Mouse (Mus musculus) adrenal gland, adult 2 months (tissue): ENCODE results near the gene Apc2. TPM values are rescaled to one million over a fixed set of nuclear protein-coding genes. Genes with fewer than 3 reads are reported as not detected.

Source experiments
- DNase-seq: peaks from one replicate; pipeline ENCODE4 v3.0.0; 2021
- polyA plus RNA-seq: library from polyadenylated mRNA; depleted of rRNA; stranded (reverse); fragments of >200 nt; gene quantifications from 2 replicates; pipeline ENCODE4 v1.2.3, GENCODE M21; 2012
- total RNA-seq, 2 experiments: library from RNA; stranded (reverse); gene quantifications; 2 replicates each; pipeline ENCODE4 v1.2.3; 2021

The Apc2 gene
- total and polyA plus RNA-seq, 3 experiments, result 0.72 to 3.0 (median 2.5) TPM

- no peak for DNase-seq
These were observed 32.9 kb upstream of the Apc2 start for GRCm38 (mm10) chr10:80262776-80263365.

DNA sequence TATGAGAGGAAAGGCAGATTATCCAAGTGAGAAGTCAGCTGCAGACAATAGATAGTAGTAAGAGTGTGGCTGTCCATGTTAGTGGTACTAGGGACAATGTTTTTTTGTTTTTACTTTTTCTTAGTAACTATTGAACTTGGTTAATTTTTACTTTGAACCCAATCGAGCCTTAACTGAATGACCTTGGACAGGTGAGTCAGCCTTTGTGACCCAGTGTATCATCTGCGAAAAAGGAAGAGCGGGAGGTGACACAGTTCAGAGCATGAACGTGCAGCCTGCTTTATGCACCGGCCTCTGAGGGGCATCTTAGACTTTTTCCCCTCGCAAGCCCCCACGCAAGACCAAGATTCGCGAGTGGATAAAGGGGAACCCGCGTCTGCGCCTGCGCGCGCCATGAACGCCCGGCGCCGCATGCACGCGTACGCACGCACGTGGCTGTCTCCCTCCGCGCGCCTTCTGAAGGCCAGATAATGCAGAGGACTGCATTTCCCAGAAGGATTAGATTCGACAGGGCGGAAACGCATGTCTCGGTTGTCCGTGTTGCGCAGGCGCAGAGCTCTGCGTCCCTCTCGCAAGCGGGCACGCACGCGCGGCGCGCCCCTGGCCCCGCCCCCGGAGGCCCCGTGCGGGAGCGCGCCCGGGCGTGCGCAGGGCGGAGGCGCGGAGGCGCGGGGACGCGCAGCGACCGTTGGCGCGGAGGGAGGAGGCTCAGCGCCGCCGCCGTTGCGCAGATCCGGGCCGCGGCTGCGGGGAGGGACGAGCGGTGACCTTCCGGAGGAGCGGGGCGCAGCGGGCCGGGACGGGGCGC lies 31.2 kb upstream of the Apc2 start:
- DNase-seq, result peak; percentile 100

DNA sequence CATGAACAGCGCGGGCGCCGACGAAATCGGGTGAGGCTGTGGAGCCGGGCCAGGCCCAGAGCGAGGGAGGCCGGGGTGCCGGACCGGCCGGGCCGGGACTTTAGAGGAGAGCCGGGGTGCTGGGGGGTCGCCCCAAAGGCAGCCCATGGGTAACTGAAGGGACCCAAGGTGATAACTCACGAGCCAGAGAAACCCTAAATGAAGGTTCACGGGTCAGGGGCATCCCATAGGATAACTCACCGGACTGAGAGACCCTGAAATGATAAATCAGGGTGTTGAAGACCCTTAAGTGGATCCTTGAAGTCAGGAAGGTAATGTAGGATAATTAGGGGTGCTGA lies 30.7 kb upstream of the Apc2 start:
- DNase-seq, result no peak

DNA sequence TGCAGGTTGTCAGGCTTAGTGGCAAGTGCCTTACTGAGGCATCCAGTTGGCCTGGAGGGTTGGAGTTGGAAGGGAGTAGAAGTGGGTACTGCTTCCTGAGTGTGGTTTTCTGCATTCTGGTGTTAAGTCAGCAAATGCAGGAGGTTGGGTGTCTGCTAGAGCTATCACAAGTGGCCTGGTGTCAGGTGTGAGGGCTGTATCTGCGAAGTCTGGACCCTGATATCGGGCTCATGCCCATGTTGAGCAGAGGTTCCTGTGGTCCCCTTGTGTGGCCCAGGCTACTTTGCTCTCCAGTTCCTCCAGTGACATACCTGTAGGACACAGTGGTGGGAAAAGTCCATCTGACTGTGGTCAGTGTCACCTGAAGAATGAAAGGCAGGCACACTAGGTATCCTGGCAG lies 25.7 kb upstream of the Apc2 start:
- no peak for DNase-seq

DNA sequence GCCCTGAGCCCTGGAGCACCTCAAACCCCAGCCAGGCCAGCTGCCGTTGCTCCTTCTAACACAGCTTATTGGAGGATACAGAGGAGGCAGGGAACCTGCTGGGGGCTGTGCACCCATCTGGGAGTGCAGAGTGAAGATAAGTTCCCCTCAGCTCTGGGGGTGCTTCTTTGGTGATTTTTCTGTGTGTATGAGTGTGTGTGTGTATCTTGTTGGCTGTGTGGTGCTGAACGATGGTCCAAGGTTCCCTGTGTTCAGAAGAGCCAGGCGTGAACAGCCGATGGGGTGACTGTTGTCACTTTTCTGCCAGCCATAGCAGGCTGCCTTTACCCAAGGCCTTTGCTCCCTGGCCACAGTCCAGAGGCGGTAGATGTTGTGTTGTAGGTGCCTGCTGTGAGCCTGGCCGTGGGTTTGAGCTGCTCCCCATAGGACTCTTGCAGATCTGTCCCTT lies 25.0 kb upstream of the Apc2 start:
- DNase-seq, result peak; percentile 73

DNA sequence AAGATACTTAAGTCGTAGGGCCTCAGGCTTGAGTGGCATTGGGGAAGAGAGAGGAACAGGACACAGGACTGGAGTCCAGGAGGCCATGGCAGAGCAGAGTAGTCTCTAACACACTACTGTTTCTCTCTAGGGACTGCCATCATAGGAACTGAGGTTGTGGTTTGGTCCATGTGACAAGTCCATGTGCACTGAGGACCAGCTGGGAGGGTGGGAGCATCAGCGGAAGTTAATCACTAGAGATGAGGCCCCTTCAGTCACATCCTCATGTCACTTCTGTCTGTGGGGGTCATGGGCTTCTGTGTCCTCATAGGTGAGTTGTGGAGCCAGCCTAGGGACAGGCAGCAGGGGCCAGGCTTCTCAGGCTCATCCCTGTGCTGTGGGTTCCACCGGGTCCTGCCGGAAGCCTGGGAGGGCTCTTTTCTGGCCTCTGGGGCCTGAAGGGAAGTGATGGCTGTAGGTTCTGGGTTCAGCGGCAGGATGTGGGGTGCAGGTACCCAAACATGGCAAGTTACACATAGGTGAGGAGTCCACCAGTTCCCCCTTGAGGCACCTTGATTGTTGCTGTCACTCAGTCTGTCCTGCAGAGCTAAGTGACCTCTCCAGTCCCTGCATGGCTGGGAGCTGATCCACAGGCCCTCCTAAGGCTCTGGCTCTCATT lies 24.5 kb upstream of the Apc2 start:
- DNase-seq, result no peak

- no peak for DNase-seq
These were observed 23.7 kb upstream of the Apc2 start for GRCm38 (mm10) chr10:80271870-80272585.

GRCm38 (mm10) chr10:80273847-80274246 lies 21.9 kb upstream of the Apc2 start:
- no peak for DNase-seq

- no peak for DNase-seq
These were observed 19.5 kb upstream of the Apc2 start for GRCm38 (mm10) chr10:80276238-80276637.

GRCm38 (mm10) chr10:80278390-80278789 lies 17.4 kb upstream of the Apc2 start:
- DNase-seq, result no peak

DNA sequence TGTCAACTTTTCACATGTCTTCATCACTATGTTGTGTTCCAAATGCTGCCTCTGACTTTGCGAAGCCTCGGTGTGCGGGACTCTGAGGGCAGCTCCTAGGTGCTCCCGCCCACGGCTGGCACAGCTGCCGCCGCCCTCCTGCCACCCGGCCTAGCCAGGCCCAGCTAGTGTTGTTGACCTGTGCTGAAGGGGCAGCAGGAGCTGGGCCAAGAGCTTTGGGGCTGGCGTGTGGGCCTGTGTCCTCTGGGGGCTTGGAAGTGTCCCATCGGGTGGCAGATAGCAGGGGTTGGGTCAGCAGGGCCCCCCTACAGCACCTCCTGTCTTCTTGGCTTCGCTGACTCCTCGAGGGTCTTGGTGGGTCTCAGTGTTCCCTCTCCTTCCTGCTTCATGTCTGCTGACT lies 16.5 kb upstream of the Apc2 start:
- no peak for DNase-seq

- peak; percentile 78 for DNase-seq
These were observed 14.5 kb upstream of the Apc2 start for GRCm38 (mm10) chr10:80281304-80281703.

DNA sequence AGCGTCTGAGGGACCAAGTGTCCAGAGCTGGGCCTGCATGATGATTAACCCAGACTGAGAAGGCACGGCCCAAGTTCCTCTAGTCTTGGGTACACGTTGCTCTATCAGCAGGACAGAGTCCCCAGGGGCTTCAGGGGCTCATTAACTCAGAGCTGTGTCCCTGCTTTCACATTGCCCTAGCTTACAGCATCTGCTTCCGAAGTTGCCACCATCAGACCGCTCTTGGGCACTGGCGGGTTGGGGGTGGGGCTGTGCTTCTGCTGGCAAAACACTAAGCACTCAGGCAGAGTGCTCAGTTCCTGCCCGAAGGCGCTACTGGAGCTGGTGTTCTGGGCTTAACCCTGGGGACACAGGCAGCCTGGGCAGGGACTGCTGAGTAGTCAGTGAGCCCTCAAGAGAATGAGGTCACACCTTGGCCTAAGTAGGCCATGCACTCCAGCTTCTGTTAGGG lies 13.8 kb upstream of the Apc2 start:
- peak; percentile 71 for DNase-seq

DNA sequence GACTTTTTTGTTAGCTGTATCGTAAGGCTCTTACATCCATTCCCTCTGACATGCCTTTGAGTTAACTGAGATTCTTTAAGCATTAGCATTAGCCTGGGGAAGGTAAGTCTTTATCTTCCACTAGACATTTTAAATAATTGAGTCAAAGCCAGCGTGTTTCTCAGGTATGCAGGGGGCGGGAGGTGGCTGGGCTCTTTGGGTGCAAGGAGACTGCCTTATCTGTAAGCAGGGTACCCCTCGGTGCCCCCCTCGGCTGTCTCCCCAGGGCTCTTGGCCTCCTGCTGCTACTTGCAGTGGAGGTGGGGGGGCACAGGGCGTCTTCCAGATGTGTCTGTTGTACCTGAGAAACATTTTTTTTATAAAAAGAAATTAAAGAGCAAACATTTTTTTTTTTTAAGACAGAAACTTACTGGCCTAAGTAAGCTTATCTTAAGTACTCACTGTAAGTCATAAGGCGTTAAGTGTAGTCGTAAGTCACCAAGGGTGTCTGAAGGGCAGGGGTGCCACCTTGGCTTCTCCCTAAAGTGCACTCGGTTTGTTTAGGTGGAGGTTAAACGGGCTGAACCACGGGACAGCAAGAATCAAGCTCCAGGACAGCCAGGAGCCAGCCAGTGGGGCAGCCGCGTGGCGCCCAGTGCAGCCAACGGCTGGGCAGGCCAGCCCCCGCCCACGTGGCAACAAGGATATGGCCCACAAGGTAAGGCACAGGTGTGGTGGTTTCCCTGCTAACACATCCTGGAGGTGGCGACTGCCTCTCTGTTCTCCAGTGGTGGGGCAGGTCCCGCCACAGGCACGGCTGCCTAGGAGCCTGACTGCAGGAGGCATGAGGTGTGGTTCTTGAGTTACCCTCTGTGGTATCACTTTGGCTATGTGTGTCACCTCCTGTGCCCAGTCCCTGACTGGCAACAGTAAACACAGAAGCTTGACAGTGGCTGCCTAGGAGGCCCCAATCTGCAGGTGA lies 13.0 kb upstream of the Apc2 start:
- DNase-seq, result no peak

DNA sequence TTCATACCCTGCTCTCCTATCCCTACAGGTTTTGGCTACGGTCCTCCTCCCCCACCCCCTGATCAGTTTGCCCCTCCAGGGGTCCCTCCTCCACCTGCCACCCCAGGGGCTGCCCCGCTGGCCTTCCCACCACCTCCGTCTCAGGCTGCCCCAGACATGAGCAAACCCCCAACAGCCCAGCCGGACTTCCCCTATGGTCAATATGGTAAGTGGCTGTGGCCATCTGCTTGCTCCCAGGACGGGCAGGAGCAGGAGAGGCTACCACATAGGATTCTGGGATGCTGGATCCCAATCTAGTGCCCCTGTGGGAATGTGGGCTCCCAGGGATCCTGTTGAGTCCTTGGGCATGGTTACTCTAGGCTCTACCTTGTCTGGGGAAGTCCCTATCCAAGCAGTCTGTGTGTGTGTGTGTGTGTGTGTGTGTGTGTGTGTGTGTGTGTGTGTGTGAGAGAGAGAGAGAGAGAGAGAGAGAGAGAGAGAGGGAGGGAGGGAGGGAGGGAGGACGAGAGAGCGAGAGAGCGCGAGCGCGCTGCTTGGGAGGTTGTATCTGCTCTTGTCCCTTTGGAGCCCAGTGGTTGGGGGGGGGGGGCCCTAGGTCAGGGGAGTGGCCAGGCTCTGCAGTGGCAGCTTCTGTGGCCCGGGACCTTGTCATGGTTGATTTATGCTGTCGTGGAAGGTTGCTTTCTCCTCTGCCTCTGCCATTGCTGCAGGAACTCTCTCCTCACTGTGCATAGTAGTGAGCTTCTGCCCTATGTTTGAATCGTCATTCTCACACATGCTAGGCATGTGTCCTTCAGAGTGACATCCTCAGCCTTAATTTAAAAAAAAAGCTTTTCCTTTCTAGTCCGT lies 10.3 kb upstream of the Apc2 start:
- peak; percentile 81 for DNase-seq

GRCm38 (mm10) chr10:80288097-80288496 lies 7.7 kb upstream of the Apc2 start:
- DNase-seq, result no peak

- DNase-seq, result no peak
These were observed 7.1 kb upstream of the Apc2 start for GRCm38 (mm10) chr10:80288657-80289056.

- DNase-seq, result peak; percentile 95
These were observed 3.3 kb upstream of the Apc2 start, which contains the start of gene Rps15 for GRCm38 (mm10) chr10:80292251-80293146. Gene Rps15 (plus strand): TSS chr10:80292453.

GRCm38 (mm10) chr10:80293325-80293724 lies 2.5 kb upstream of the Apc2 start:
- DNase-seq, result no peak
